Mouse (Mus musculus) spleen, adult 2 months (tissue): ENCODE results near the gene Ryr2. TPM values are rescaled to one million over a fixed set of nuclear protein-coding genes. Genes with fewer than 3 reads are reported as not detected.
"Not testable (repeated sequence)": the region's sequence is repeated elsewhere in the genome, so short reads cannot be mapped to it uniquely, and the experiment has no call there.

Experiments used
- DNase-seq, 2 experiments: peaks; one replicate each; pipeline versions ENCODE4 v3.0.0 to v3.0.0-alpha.2; 2012 to 2021; ENCODE audit warnings: low spot score in 2 of 2, low read depth in 1 of 2
- H3K27ac ChIP-seq: fragments of 200-500 bp; 2 replicates; pipeline ENCODE4 v1.5.1; 2012; ENCODE audit warnings: low read length, inconsistent platforms; ENCODE audit not compliant: insufficient read depth
- H3K27me3 ChIP-seq: fragments of 200-500 bp; 2 replicates; pipeline ENCODE4 v1.6.1; 2012; ENCODE audit warnings: mild to moderate bottlenecking, moderate library complexity, low read length, inconsistent platforms; ENCODE audit not compliant: control insufficient read depth, insufficient read depth
- H3K36me3 ChIP-seq: fragments of 200-500 bp; 2 replicates; pipeline ENCODE4 v1.6.1; 2012; ENCODE audit warnings: mild to moderate bottlenecking, low read length, inconsistent platforms; ENCODE audit not compliant: control insufficient read depth, insufficient read depth
- H3K4me1 ChIP-seq: fragments of 200-500 bp; 2 replicates; pipeline ENCODE4 v1.6.1; 2011; ENCODE audit warnings: inconsistent platforms; ENCODE audit not compliant: control insufficient read depth, insufficient read depth, insufficient read length
- H3K4me3 ChIP-seq: fragments of 200-500 bp; 2 replicates; pipeline ENCODE4 v1.5.1; 2011; ENCODE audit warnings: mild to moderate bottlenecking, inconsistent platforms; ENCODE audit not compliant: insufficient read depth, insufficient read length; ENCODE audit errors: extremely low read depth
- CTCF ChIP-seq: fragments of 200-500 bp; IDR thresholded peaks from 2 replicates; pipeline ENCODE4 v1.5.1; 2011; ENCODE audit warnings: mild to moderate bottlenecking, inconsistent platforms; ENCODE audit not compliant: insufficient read depth, insufficient read length, insufficient replicate concordance; ENCODE audit errors: extremely low read depth
- POLR2A ChIP-seq: fragments of 200-500 bp; IDR thresholded peaks from 2 replicates; pipeline ENCODE4 v1.6.1; 2011; ENCODE audit warnings: low read depth, low read length, inconsistent platforms
- whole genome bisulfite sequencing: fragments of 180-500 bp; shearing (Covaris S2); methylation state at CpG from one replicate; pipeline ENCODE4 v1.1.7; 2018; 5-methylcytosine and 5-hydroxymethylcytosine counted together
- polyA plus RNA-seq: library from polyadenylated mRNA; depleted of rRNA; stranded (reverse); fragments of >200 nt; gene quantifications from 2 replicates; pipeline ENCODE4 v1.2.3, GENCODE M21; 2012; rRNA removed

Gene Ryr2
- polyA plus RNA-seq: 0.21 and 0.27 TPM in 2 replicates

DNA sequence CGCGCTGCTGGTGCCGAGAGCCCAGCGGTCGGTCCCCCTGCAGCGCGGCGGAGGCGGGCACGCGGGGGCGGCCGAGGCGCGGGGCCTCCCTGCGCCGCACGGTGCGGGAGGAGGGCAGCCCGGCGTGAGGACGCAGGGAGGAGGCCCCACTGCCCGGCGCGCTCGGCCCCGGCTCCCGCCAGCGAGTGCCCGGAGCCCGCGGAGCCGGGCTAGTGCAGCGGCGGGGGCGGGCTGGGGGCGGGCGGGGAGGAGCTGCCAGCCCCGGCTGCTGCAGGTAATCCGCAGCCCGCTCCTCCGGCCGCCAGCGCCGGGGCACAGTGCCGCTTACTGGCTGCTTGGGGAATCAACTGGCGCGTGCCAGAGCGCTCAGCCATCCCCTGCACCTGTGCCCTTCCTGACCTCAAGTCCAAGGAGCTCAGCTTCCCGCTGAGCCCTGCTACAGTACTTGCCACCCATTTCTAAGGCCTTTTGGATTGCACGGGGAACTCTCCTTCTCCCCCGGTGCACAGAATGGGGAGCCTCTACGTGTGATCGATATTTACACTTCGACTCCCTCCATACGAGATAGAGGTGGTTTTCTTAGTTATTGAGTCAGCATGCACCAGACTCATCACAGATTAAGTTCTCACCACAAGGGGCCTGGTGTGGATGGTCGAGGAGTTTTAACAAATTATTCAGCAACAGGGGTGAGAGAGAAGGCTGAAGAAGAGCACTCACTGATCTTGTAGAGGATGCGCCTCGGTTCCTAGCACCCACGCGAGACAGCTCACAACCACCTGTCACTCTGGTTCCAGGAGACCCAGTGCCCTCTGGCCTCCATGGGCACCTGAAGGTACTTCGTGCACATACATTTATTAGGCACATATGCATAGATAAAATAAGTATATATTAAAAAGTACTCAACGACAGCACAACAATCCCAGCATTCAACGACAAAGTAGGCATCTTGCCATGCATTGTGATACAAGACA is at the start of gene Ryr2:
Gene Ryr2 (minus strand): TSS at position 284 of the 971 bp plus-strand sequence.
- H3K27ac ChIP-seq: no peak within 1 kb of the TSS
- WGBS: 11% methylated on average over 54 of the region's 64 CpGs
- no peaks in the 10 kb centered on the region for H3K36me3 ChIP-seq
- peak; percentile 2 to 36 for DNase-seq
- TF ChIP-seq POLR2A (no peak), CTCF (peak; percentile 43; the same call in 1 of the 2 replicates)
- H3K27me3 ChIP-seq: peaks cover 9% of the 10 kb centered on the region
- peak within 1 kb of the TSS; percentile 35; the same call in 1 of the 2 replicates for H3K4me3 ChIP-seq
- H3K4me1 ChIP-seq: no peaks in the 10 kb centered on the region

DNA sequence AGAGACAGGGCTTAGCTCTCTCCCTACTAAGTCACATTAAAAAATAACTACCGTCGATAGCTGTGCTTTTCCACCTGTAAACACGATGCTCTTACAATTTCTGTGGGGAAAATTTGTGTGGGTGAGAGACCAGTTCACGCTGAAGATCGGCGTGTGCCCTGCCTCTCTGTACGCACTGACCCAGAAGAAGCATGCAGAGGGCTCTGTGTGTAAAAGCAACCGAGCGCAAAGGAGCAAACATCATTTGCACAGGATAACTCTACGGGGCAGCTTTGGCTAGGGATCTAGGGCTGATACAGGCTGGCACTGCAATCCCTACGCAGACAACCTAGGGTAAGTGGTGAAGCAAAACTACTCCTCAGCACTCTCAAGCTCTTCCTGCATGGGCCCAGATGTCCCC is 47.2 kb upstream of the Ryr2 start:
- no peak for DNase-seq
- 91% methylated on average over 11 of the region's 11 CpGs for WGBS
- H3K27me3 ChIP-seq: no peaks in the 10 kb centered on the region
- TF ChIP-seq POLR2A: no peak
- no peak for TF ChIP-seq CTCF
- H3K36me3 ChIP-seq: no peaks in the 10 kb centered on the region
- no peaks in the 10 kb centered on the region for H3K4me1 ChIP-seq
- H3K27ac ChIP-seq: no peak overlapping the region
- no peak overlapping the region for H3K4me3 ChIP-seq

DNA sequence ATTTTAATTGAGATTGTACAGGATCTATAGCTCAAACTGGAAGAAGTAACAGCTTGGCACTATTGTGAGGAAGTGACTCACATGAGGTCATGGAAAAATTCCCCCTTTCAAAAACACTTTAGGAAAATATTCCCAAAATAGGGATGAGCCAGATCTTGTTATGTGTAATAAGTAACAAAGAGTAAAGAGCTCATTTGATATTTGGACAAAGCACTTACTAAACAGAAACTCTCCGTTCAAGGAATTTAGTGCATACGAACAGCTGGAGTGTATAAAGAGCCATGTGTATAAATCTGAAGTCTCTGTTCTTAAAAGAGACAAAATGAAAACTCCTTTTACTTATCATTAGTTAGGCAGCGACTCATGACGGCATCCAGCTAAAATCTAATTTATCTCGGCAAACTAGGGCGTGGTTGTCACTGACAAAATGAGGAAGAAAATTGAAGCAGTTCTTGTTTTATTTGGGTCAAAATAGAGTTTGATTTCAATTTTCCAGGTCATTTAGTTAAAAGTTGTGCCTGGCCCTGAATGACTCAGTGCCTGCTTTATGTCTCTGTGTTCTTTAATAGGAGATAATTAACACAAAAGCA is 40.3 kb upstream of the Ryr2 start:
- Histone ChIP-seq H3K4me3 (no peak overlapping the region), H3K27ac (no peak overlapping the region), H3K4me1 (no peaks in the 10 kb centered on the region), H3K27me3 (no peaks in the 10 kb centered on the region), H3K36me3 (no peaks in the 10 kb centered on the region)
- TF ChIP-seq CTCF (no peak), POLR2A (no peak)
- WGBS: 82% methylated on average over 6 of the region's 6 CpGs
- DNase-seq: no peak

DNA sequence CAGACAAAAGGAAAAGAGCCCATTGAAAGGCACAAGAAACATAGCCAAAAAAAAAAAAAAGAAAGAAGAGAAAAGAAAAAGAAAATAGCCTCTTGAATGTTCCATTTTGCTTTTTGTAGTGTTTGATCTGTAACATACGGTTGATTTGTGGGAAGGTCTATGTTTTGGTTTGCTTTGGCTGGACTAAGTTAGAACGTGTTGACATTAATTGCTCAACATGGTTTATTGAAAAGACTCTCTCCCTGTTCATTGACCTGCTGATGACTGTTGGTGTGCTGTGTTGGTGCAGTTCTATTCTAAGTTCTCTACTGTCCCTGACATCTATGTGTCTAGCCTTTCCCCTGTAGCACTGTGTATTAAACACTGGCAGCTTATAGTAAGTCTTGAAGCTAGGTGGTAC is 39.7 kb upstream of the Ryr2 start:
- H3K27me3 ChIP-seq: no peaks in the 10 kb centered on the region
- no peak for DNase-seq
- H3K36me3 ChIP-seq: no peaks in the 10 kb centered on the region
- H3K4me1 ChIP-seq: no peaks in the 10 kb centered on the region
- TF ChIP-seq CTCF (no peak), POLR2A (no peak)
- WGBS: 87% methylated on average over 2 of the region's 2 CpGs
- H3K4me3 ChIP-seq: no peak overlapping the region
- H3K27ac ChIP-seq: no peak overlapping the region

DNA sequence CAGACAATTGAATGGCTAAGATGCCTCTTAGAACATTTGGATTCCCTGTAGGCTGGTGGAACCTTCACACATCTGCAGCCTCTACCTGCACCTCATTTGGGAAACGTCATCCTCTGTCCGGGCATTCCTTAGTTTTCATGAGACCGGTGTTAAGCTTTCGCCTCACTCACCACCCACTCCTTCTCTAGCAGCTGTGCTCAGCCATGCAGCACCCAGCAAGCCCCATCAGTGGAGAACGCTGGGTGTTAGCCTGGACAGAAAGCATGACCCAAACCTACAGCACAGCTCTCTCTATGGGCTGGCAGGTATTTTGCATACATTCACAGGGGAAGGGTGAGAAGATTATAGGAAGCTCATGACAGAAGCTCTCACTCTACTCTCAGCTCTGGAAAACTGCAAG is 36.6 kb upstream of the Ryr2 start:
- TF ChIP-seq POLR2A (no peak), CTCF (no peak)
- Histone ChIP-seq H3K4me1 (no peaks in the 10 kb centered on the region), H3K36me3 (no peaks in the 10 kb centered on the region), H3K4me3 (no peak overlapping the region), H3K27ac (no peak overlapping the region), H3K27me3 (no peaks in the 10 kb centered on the region)
- DNase-seq: no peak
- WGBS: 94% methylated on average over 5 of the region's 5 CpGs

DNA sequence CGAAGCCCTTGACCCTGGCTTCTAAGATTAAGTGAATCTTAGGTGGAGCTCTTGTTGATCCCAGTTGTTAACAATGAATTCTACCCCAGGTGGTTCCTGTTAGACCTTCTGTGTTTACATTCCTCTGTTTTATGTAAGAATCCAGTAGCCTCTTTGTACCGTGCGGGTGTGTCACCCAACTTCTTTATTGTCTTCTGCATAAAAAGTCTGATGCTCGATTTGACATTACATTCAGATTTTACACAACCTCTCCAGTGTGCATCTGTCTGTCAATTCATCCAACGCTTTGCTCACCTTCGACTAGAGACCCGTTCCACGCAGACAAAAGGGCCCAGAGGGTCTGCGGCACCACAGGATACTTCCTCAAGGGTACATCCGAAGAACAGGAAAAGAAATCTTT is 29.7 kb upstream of the Ryr2 start:
- H3K27me3 ChIP-seq, DNase-seq, H3K36me3 ChIP-seq, H3K27ac ChIP-seq, H3K4me1 ChIP-seq, H3K4me3 ChIP-seq: not testable (repeated sequence)
- WGBS: 89% methylated on average over 10 of the region's 10 CpGs

DNA sequence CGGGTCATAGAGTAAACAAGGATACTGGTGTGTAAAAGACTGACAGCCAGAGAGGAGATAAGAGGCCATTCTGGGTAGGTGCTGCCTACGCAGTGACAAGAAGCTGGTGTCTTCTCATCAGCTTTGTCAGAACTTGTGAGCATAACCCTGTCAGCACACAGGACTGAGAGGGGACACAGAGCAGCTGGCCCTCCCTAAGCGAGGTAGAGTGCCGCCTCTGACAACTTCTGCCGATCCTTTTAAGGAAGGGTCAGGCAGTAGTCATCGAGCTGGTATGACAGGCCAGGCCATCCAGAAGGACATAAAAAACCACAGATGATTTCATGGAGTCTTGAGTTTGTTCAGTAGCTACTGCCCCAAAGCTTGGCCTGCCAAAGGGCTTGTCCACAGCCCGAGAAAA is 26.8 kb upstream of the Ryr2 start:
- no peak for TF ChIP-seq POLR2A
- TF ChIP-seq CTCF: no peak

More for the DNA sequence above, 26.8 kb upstream of the Ryr2 start:
- H3K27ac ChIP-seq: no peak overlapping the region
- 80% methylated on average over 7 of the region's 7 CpGs for WGBS
- H3K4me3 ChIP-seq: no peak overlapping the region
- H3K27me3 ChIP-seq: no peaks in the 10 kb centered on the region
- H3K36me3 ChIP-seq: no peaks in the 10 kb centered on the region
- no peak for DNase-seq
- no peaks in the 10 kb centered on the region for H3K4me1 ChIP-seq
